Mouse (Mus musculus) MEL (cell line): ENCODE data around the gene Pde10a. TPM values are rescaled to one million over a fixed set of nuclear protein-coding genes. Genes with fewer than 3 reads are reported as not detected.

Experiments
- DNase-seq: peaks from one replicate; pipeline ENCODE4 v3.0.0; 2011; ENCODE audit warnings: low read depth, low spot score
- H3K27ac ChIP-seq: 2 replicates; pipeline ENCODE4 v1.5.1; 2012; ENCODE audit warnings: low read depth, mild to moderate bottlenecking, control low read depth, low read length, moderate library complexity; ENCODE audit not compliant: control insufficient read depth
- H3K27me3 ChIP-seq, 2 experiments: fragments of 150-350 bp in 1 of 2; sonication (generic) in 1 of 2; 2 replicates each; pipeline ENCODE4 v1.6.1; 2012; ENCODE audit warnings: low read length in 2 of 2, mild to moderate bottlenecking in 2 of 2, improper control_type of control experiment in 1 of 2, moderate library complexity in 1 of 2; ENCODE audit not compliant: insufficient read depth in 2 of 2, control insufficient read depth in 1 of 2
- H3K36me3 ChIP-seq, 2 experiments: 2 replicates each; pipeline ENCODE4 v1.6.1; 2012 to 2014; ENCODE audit warnings: low read length in 2 of 2, improper control_type of control experiment in 1 of 2, inconsistent platforms in 1 of 2, mild to moderate bottlenecking in 1 of 2; ENCODE audit not compliant: insufficient read depth in 2 of 2, control insufficient read depth in 1 of 2
- H3K4me1 ChIP-seq, 2 experiments: fragments of 150-350 bp in 1 of 2; sonication (generic) in 1 of 2; 2 replicates each; pipeline ENCODE4 v1.6.1; 2012; ENCODE audit warnings: low read length in 2 of 2, improper control_type of control experiment in 1 of 2, mild to moderate bottlenecking in 1 of 2; ENCODE audit not compliant: insufficient read depth in 2 of 2, control insufficient read depth in 1 of 2
- H3K4me3 ChIP-seq, 2 experiments: fragments of 150-350 bp in 1 of 2; sonication (generic) in 1 of 2; 2 replicates each; pipeline ENCODE4 v1.5.1; 2012; ENCODE audit warnings: low read depth in 2 of 2, low read length in 2 of 2, mild to moderate bottlenecking in 2 of 2, moderate library complexity in 2 of 2, control low read depth in 1 of 2, improper control_type of control experiment in 1 of 2; ENCODE audit not compliant: control insufficient read depth in 1 of 2, insufficient read depth in 1 of 2
- H3K79me2 ChIP-seq: 2 replicates; pipeline ENCODE4 v1.6.1; 2012; ENCODE audit warnings: mild to moderate bottlenecking, low read length, moderate library complexity; ENCODE audit not compliant: control insufficient read depth, poor library complexity, insufficient read depth
- H3K9ac ChIP-seq: 2 replicates; pipeline ENCODE4 v1.6.1; 2012; ENCODE audit warnings: low read depth, mild to moderate bottlenecking, control low read depth, low read length, moderate library complexity; ENCODE audit not compliant: control insufficient read depth, poor library complexity, severe bottlenecking
- H3K9me3 ChIP-seq: fragments of 150-350 bp; sonication (generic); replicated peaks from 2 replicates; pipeline ENCODE4 v1.6.1; 2012; ENCODE audit warnings: mild to moderate bottlenecking, low read length, improper control_type of control experiment, moderate library complexity; ENCODE audit not compliant: insufficient read depth
- BHLHE40 ChIP-seq: IDR thresholded peaks from 2 replicates; pipeline ENCODE4 v1.6.1; 2012; ENCODE audit warnings: low read depth, mild to moderate bottlenecking, inconsistent platforms, low read length, improper control_type of control experiment, borderline replicate concordance
- EP300 ChIP-seq, 2 experiments: IDR thresholded peaks; 2 replicates each; pipeline ENCODE4 v1.6.1; 2011; ENCODE audit warnings: improper control_type of control experiment in 2 of 2, low read length in 2 of 2, low read depth in 1 of 2, mild to moderate bottlenecking in 1 of 2
- ETS1 ChIP-seq: IDR thresholded peaks from 2 replicates; pipeline ENCODE4 v1.6.1; 2012; ENCODE audit warnings: low read depth, mild to moderate bottlenecking, inconsistent platforms, low read length, improper control_type of control experiment, moderate library complexity
- GATA1 ChIP-seq: IDR thresholded peaks from 2 replicates; pipeline ENCODE4 v1.6.1; 2011; ENCODE audit warnings: low read depth, low read length, improper control_type of control experiment
- HCFC1 ChIP-seq: IDR thresholded peaks from 2 replicates; pipeline ENCODE4 v1.6.1; 2012; ENCODE audit warnings: low read depth, mild to moderate bottlenecking, inconsistent platforms, low read length, improper control_type of control experiment, moderate library complexity
- MEF2A ChIP-seq: IDR thresholded peaks from 2 replicates; pipeline ENCODE4 v1.6.1; 2014; ENCODE audit warnings: low read depth, mild to moderate bottlenecking, inconsistent platforms, low read length, improper control_type of control experiment; ENCODE audit not compliant: poor library complexity, insufficient replicate concordance, severe bottlenecking; ENCODE audit errors: extremely low read depth
- MXI1 ChIP-seq: IDR thresholded peaks from 2 replicates; pipeline ENCODE4 v1.6.1; 2011; ENCODE audit warnings: mild to moderate bottlenecking, low read depth, low read length, improper control_type of control experiment
- MYB ChIP-seq: IDR thresholded peaks from 2 replicates; pipeline ENCODE4 v1.6.1; 2011; ENCODE audit warnings: mild to moderate bottlenecking, low read depth, low read length, improper control_type of control experiment
- NELFE ChIP-seq: IDR thresholded peaks from 2 replicates; pipeline ENCODE4 v1.6.1; 2011; ENCODE audit warnings: low read depth, low read length, improper control_type of control experiment
- NRF1 ChIP-seq: IDR thresholded peaks from 2 replicates; pipeline ENCODE4 v1.6.1; 2014; ENCODE audit warnings: low read depth, mild to moderate bottlenecking, inconsistent platforms, low read length, improper control_type of control experiment, moderate library complexity; ENCODE audit not compliant: poor library complexity, insufficient read depth, severe bottlenecking
- POLR2AphosphoS2 ChIP-seq: IDR thresholded peaks from 2 replicates; pipeline ENCODE4 v1.6.1; 2011; ENCODE audit warnings: low read length, improper control_type of control experiment
- RAD21 ChIP-seq: IDR thresholded peaks from 2 replicates; pipeline ENCODE4 v1.6.1; 2011; ENCODE audit warnings: mild to moderate bottlenecking, low read depth, low read length, improper control_type of control experiment
- RCOR1 ChIP-seq: IDR thresholded peaks from 2 replicates; pipeline ENCODE4 v1.6.1; 2012; ENCODE audit warnings: low read depth, mild to moderate bottlenecking, inconsistent platforms, low read length, improper control_type of control experiment
- TAL1 ChIP-seq: IDR thresholded peaks from 2 replicates; pipeline ENCODE4 v1.6.1; 2012; ENCODE audit warnings: mild to moderate bottlenecking, inconsistent platforms, low read length, moderate library complexity, mixed read lengths
- ZKSCAN1 ChIP-seq: IDR thresholded peaks from 2 replicates; pipeline ENCODE4 v1.6.1; 2012; ENCODE audit warnings: low read depth, mild to moderate bottlenecking, inconsistent platforms, low read length, improper control_type of control experiment, moderate library complexity
- ZMIZ1 ChIP-seq: IDR thresholded peaks from 2 replicates; pipeline ENCODE4 v1.6.1; 2012; ENCODE audit warnings: low read depth, mild to moderate bottlenecking, inconsistent platforms, low read length, improper control_type of control experiment, moderate library complexity
- polyA plus RNA-seq, 2 experiments: library from polyadenylated mRNA; stranded (reverse) in 1 of 2; unstranded in 1 of 2; fragments of >175 nt in 1 of 2; fragments of >200 nt in 1 of 2; gene quantifications; 2 replicates each; pipeline versions ENCODE4 v1.2.1 to v1.2.4; 2012; ENCODE audit warnings: low replicate concordance in 2 of 2, low read depth in 1 of 2; ENCODE audit not compliant: insufficient read length in 2 of 2, insufficient read depth in 1 of 2, missing spikeins in 1 of 2
- total RNA-seq: library from RNA; depleted of rRNA; stranded (reverse); fragments of 300-350 nt; gene quantifications from 2 replicates; pipeline ENCODE4 v1.2.3, GENCODE M21; 2012

Pde10a gene
- total and polyA plus RNA-seq, 3 experiments = 3.1 to 6.9 TPM; not detected in 1

DNA sequence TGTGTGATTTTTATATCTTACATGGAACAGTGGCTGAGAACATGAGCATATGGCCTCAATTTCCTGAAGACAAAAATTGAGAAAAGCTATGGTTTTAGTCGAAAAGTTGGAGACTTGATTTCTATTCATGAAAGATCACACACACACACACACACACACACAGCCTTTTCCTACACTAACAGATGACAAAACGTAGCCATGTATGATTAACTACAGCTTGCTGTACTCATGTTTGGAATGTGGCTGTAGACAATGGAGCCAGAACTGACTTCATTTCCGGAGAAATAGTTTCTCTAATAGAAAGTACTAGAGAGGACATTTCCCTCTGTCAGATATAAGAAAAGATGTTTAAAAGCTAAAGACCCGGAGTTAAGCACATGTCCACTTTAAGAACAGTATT is 334.3 kb downstream of the Pde10a start:
- H3K27me3 ChIP-seq = peaks cover 0 to 6% of the 10 kb centered on the region in 2 experiments; a peak in 1 of 4 replicates
- TF ChIP-seq RCOR1 = no peak
- no peak for TF ChIP-seq ZMIZ1
- no peak for TF ChIP-seq NRF1
- TF ChIP-seq TAL1 = no peak
- TF ChIP-seq GATA1 = no peak
- no peak for TF ChIP-seq BHLHE40
- no peak for TF ChIP-seq RAD21
- TF ChIP-seq POLR2AphosphoS2 = no peak
- no peak for TF ChIP-seq MXI1
- DNase-seq = no peak
- no peaks in the 10 kb centered on the region for H3K9me3 ChIP-seq
- H3K9ac ChIP-seq = no peak overlapping the region
- peaks cover 0 to 3% of the 10 kb centered on the region in 2 experiments; a peak in 2 of 4 replicates for H3K4me1 ChIP-seq
- H3K36me3 ChIP-seq = 0 out of 4 replicates have a peak, but pooled peaks cover 0 to 2% of the 10 kb centered on the region in 2 experiments
- H3K27ac ChIP-seq = no peak overlapping the region
- no peak overlapping the region for H3K4me3 ChIP-seq
- no peaks in the 10 kb centered on the region for H3K79me2 ChIP-seq

DNA sequence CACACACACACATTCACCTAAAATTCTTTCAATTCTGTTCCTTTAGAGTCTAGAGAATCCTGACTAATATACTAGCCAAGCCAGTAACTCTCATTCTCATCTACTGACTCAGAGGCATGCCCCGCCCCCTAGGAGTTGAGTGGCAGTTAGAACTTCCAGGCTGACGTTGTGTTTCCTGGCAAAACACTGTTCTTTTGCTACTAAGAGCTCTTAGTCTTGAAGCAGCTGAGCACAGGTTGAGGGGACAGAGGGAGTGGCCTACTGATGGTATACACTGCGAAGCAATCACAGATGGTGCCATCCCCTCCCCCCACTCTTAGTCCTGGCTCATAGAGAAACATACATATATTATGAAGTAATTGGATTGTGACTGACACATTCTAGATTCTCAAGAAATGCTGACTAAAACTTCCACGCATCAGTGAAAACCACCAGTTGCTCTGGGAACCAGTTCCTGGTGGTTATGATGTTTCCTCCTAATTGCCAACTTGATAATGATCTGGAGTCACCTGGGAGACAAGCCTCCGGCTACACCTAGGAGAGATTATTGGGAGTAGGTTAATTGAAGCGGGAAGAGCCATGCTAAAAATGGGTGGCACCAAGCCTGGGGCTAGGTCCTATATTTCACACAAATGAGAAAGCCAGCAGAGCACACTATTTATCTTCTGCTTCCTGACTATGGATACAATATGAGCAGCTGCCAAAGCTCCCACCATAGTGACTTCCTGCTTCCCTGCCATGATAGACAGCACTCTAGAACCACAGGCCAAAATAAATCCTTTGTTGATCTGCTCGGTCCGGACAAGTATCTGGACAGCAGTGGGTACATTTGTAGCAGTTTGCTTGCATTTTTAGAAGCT is 339.7 kb downstream of the Pde10a start:
- no peak for TF ChIP-seq ZMIZ1
- TF ChIP-seq EP300 (IDR thresholded peaks at IDR 0.05; ENCODE audit: low read depth in 1 of 2, low read length in 2 of 2) = no peak
- no peak for TF ChIP-seq NELFE
- no peak for TF ChIP-seq ETS1
- no peak for TF ChIP-seq HCFC1
- TF ChIP-seq MEF2A = no peak
- TF ChIP-seq ZKSCAN1 = no peak
- TF ChIP-seq MYB = no peak
- no peak for TF ChIP-seq TAL1
- TF ChIP-seq BHLHE40 = no peak
- H3K4me1 ChIP-seq = peaks cover 6 to 35% of the 10 kb centered on the region in 2 experiments
- H3K36me3 ChIP-seq = peaks cover 0 to 19% of the 10 kb centered on the region in 2 experiments; a peak in 2 of 4 replicates
- no peak overlapping the region for H3K27ac ChIP-seq
- H3K27me3 ChIP-seq = peaks cover 0 to under 1% of the 10 kb centered on the region in 2 experiments; a peak in 1 of 4 replicates
- H3K4me3 ChIP-seq = no peak overlapping the region
- H3K9ac ChIP-seq = no peak overlapping the region
- H3K9me3 ChIP-seq = no peaks in the 10 kb centered on the region
- DNase-seq = peak; percentile 57
- no peaks in the 10 kb centered on the region; the same call in 1 of the 2 replicates for H3K79me2 ChIP-seq
